Mouse (Mus musculus) hindbrain, embryonic 14.5 days (tissue): ENCODE data around the gene Fzd1. TPM values are rescaled to one million over a fixed set of nuclear protein-coding genes. Genes with fewer than 3 reads are reported as not detected.

ENCODE experiments used
- ATAC-seq: fragments of 200-750 bp; cut with Nextera tagmentation; 2 replicates; pipeline ENCODE4 v1.8.0; 2017; ENCODE audit warnings: moderate number of reproducible peaks, mild to moderate bottlenecking, moderate TSS enrichment, moderate library complexity; ENCODE audit not compliant: low FRiP score
- DNase-seq: peaks from one replicate; pipeline ENCODE4 v3.0.0-alpha.2; 2015; ENCODE audit warnings: low spot score
- H3K27ac ChIP-seq: fragments of 300-500 bp; sonication (generic); 2 replicates; pipeline ENCODE4 v1.5.1; 2014; ENCODE audit warnings: mild to moderate bottlenecking, moderate library complexity
- H3K27me3 ChIP-seq: fragments of 300-500 bp; sonication (generic); 2 replicates; pipeline ENCODE4 v1.6.1; 2014; ENCODE audit warnings: mild to moderate bottlenecking, low read length, mixed read lengths; ENCODE audit not compliant: control insufficient read depth, insufficient read depth
- H3K36me3 ChIP-seq: fragments of 300-500 bp; sonication (generic); replicated peaks from 2 replicates; pipeline ENCODE4 v1.6.1; 2014; ENCODE audit not compliant: control insufficient read depth, insufficient read depth
- H3K4me1 ChIP-seq: fragments of 300-500 bp; sonication (generic); replicated peaks from 2 replicates; pipeline ENCODE4 v1.6.1; 2014; ENCODE audit warnings: antibody characterized with exemption, low read length, mixed read lengths; ENCODE audit not compliant: control insufficient read depth, insufficient read depth
- H3K4me2 ChIP-seq: fragments of 300-500 bp; sonication (generic); replicated peaks from 2 replicates; pipeline ENCODE4 v1.6.1; 2014; ENCODE audit warnings: mild to moderate bottlenecking, moderate library complexity
- H3K4me3 ChIP-seq: fragments of 300-500 bp; sonication (generic); replicated peaks from 2 replicates; pipeline ENCODE4 v1.5.1; 2014; ENCODE audit warnings: mild to moderate bottlenecking, low read length
- H3K9ac ChIP-seq: fragments of 300-500 bp; sonication (generic); 2 replicates; pipeline ENCODE4 v1.6.1; 2014
- H3K9me3 ChIP-seq: fragments of 300-500 bp; sonication (generic); 2 replicates; pipeline ENCODE4 v1.6.1; 2016; ENCODE audit warnings: low read length; ENCODE audit not compliant: control insufficient read depth
- WGBS: fragments of 180-500 bp; shearing (Covaris S2); extraction: QIAGEN DNeasy Blood & Tissue Kit; methylation state at CpG from one replicate; pipeline ENCODE4 v1.1.7; 2014; 5-methylcytosine and 5-hydroxymethylcytosine counted together
- polyA plus RNA-seq: library from polyadenylated mRNA; unstranded; fragments of >200 nt; fragmentation: Nextera tagmentation; extraction: Ambion mirVana; gene quantifications from 2 replicates; pipeline ENCODE4 v1.2.1, GENCODE M21; 2014

Fzd1 gene
- polyA plus RNA-seq, 1 experiment from 2014 or later = 10.8 TPM

DNA sequence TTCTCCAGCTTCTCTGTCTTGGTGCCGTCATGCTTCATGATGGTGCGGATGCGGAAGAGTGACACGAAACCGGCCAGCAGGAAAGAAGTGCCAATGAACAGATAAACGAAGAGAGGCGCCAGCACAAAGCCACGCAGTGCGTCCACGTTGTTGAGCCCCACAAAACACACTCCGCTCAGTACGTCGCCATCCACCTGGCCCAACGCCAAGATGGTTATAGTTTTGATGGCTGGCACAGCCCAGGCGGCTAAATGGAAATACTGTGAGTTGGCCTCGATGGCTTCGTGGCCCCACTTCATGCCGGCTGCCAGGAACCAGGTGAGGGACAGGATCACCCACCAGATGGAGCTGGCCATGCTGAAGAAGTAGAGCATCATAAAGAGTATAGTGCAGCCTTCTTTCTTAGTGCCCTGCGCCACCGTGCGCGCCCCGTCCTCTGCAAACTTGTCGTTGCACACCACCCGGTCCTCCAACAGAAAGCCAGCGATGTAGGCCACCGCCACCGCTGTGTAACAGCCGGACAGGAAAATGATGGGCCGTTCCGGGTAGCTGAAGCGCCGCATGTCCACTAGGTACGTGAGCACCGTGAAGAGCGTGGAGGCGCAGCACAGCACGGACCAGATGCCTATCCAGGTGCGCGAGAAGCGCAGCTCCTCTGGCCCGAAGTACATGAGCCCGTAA, 1.7 kb downstream of the Fzd1 start:
- Histone ChIP-seq H3K36me3 (no peaks in the 10 kb centered on the region), H3K4me1 (peaks cover 19% of the 10 kb centered on the region), H3K27ac (peak overlapping the region; percentile 86), H3K9me3 (no peaks in the 10 kb centered on the region), H3K27me3 (peaks cover 10% of the 10 kb centered on the region; the same call in 1 of the 2 replicates), H3K4me3 (peak overlapping the region; percentile 79), H3K4me2 (peak overlapping the region; percentile 99), H3K9ac (peak overlapping the region; percentile 67)
- WGBS = 2% methylated on average over 43 of the region's 43 CpGs
- DNase-seq = no peak
- no peak for ATAC-seq

GRCm38 (mm10) chr5:4755326-4755725, 2.5 kb downstream of the Fzd1 start:
- H3K27ac ChIP-seq = peak overlapping the region; percentile 86; the same call in 1 of the 2 replicates
- peak overlapping the region; percentile 79 for H3K4me3 ChIP-seq
- DNase-seq (no peak), ATAC-seq (no peak)
- no peaks in the 10 kb centered on the region for H3K9me3 ChIP-seq
- H3K36me3 ChIP-seq = no peaks in the 10 kb centered on the region
- peak overlapping the region; percentile 67 for H3K9ac ChIP-seq
- WGBS = 32% methylated on average over 11 of the region's 11 CpGs
- peak overlapping the region; percentile 99 for H3K4me2 ChIP-seq
- peaks cover 10% of the 10 kb centered on the region; the same call in 1 of the 2 replicates for H3K27me3 ChIP-seq
- peaks cover 19% of the 10 kb centered on the region for H3K4me1 ChIP-seq

DNA sequence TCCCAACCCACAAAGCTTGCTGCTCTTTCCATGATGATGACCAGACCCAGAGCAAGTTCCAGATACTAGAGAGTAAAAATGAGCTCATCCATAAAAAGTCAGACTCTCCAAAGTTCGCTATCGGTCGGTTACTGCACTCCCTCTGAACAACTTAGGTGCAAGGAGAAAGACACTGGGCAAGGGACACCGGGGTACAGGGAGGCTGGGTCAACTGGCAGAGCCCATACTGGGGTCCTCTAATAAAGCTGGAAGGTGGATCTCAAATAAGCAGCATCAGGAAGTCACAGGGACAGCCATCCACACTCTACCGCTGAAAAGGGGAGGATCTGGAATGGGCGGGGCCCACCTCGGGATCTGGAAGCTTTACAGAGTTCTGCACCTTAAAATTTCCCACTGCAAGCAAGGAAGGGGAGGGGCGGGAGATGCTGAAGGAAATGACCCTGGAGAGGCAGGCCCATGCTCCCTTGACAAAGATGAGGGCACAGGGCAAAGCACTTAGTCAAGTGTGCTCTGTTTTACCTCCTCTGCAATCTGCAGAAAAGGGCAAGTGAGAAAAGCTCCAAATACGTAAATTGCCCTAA, 3.0 kb downstream of the Fzd1 start:
- Histone ChIP-seq H3K36me3 (no peaks in the 10 kb centered on the region), H3K27me3 (peaks cover 10% of the 10 kb centered on the region; the same call in 1 of the 2 replicates), H3K9me3 (no peaks in the 10 kb centered on the region), H3K4me1 (peaks cover 19% of the 10 kb centered on the region), H3K4me2 (peak overlapping the region; percentile 99), H3K27ac (no peak overlapping the region), H3K9ac (peak overlapping the region; percentile 67), H3K4me3 (peak overlapping the region; percentile 79)
- no peak for ATAC-seq
- no peak for DNase-seq
- 32% methylated on average over 9 of the region's 9 CpGs for WGBS

DNA sequence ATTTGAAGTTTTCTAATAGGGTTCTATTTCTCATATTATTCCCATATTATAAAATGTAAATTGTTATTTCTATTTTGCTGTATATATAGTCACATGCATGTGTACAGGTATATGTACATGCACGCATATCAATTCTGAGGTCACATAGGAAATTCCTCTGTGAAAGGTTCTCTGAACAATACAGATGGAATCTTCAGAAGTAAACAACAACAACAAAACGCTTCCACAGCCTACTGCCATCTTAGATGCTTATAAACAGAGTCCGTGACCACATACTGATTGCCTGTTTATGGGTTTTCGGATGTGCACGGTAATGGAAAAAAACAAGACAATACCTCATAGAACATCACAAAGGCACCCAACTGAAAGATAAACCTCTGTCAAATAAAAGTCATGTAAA, 4.7 kb downstream of the Fzd1 start:
- WGBS = 70% methylated on average over 5 of the region's 5 CpGs
- Histone ChIP-seq H3K9ac (no peak overlapping the region), H3K4me1 (peaks cover 16% of the 10 kb centered on the region), H3K27ac (no peak overlapping the region), H3K4me3 (peak overlapping the region; percentile 21), H3K36me3 (no peaks in the 10 kb centered on the region), H3K4me2 (peak overlapping the region; percentile 99), H3K27me3 (peaks cover 4% of the 10 kb centered on the region; the same call in 1 of the 2 replicates), H3K9me3 (no peaks in the 10 kb centered on the region)
- DNase-seq (no peak), ATAC-seq (no peak)

DNA sequence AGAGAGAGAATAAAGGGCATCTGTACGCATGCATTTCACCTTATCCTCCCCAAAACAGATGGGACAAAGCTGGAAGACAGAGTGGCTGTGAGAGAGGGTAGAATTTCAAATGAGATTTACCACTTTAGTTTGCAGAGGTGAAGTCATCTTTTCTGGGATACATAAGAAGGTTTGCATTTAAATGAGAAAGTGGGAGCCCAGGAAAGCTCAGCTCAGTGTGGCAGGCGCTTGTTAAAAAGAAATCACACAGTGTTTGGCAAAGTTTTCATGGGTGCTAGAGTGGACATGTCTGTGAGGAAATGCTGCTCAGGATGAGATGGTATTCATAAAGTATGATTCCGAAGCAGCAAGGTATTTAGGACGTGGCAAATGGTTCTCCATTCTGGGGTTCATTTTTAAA, 15.1 kb downstream of the Fzd1 start:
- Histone ChIP-seq H3K4me2 (no peak overlapping the region), H3K27me3 (no peaks in the 10 kb centered on the region), H3K9ac (no peak overlapping the region), H3K4me1 (peaks cover 10% of the 10 kb centered on the region), H3K9me3 (no peaks in the 10 kb centered on the region), H3K27ac (no peak overlapping the region), H3K4me3 (no peak overlapping the region), H3K36me3 (no peaks in the 10 kb centered on the region)
- WGBS = 65% methylated on average over 4 of the region's 4 CpGs
- ATAC-seq (no peak), DNase-seq (no peak)

- WGBS = 48% methylated on average over 6 of the region's 6 CpGs
- H3K4me2 ChIP-seq = no peak overlapping the region
- H3K27me3 ChIP-seq = no peaks in the 10 kb centered on the region
- ATAC-seq = no peak
- H3K4me3 ChIP-seq = no peak overlapping the region
- peaks cover 14% of the 10 kb centered on the region for H3K4me1 ChIP-seq
- H3K27ac ChIP-seq = no peak overlapping the region
- DNase-seq = no peak
- no peaks in the 10 kb centered on the region for H3K9me3 ChIP-seq
- no peak overlapping the region for H3K9ac ChIP-seq
- H3K36me3 ChIP-seq = no peaks in the 10 kb centered on the region
Observed at GRCm38 (mm10) chr5:4737013-4737412, 20.8 kb downstream of the Fzd1 start.

DNA sequence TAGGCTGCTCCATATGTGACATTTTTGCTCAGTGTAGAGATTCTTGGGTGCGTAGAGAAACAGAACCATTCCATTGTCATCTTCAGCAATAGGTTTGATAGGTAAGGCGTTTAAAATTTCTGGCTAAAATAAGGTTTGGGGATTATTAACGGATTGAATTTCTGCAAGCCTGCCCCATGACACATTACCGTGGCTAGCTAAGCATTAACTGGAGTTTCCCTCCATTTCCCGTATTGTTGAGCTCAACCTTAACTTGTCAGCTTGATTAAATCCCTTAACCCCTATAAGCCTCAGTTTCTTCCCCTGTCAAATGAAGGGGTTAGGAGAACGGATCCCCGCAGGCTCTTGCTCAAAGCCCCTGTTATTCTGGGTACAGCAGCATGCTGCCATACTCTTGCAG, 22.4 kb downstream of the Fzd1 start:
- Histone ChIP-seq H3K4me2 (no peak overlapping the region), H3K27ac (no peak overlapping the region), H3K4me3 (no peak overlapping the region), H3K4me1 (peaks cover 18% of the 10 kb centered on the region), H3K27me3 (no peaks in the 10 kb centered on the region), H3K9me3 (no peaks in the 10 kb centered on the region), H3K36me3 (no peaks in the 10 kb centered on the region), H3K9ac (no peak overlapping the region)
- no peak for DNase-seq
- 69% methylated on average over 7 of the region's 7 CpGs for WGBS
- ATAC-seq = no peak

- ATAC-seq (no peak), DNase-seq (no peak)
- Histone ChIP-seq H3K4me3 (no peak overlapping the region), H3K27me3 (no peaks in the 10 kb centered on the region), H3K9ac (no peak overlapping the region), H3K9me3 (no peaks in the 10 kb centered on the region), H3K27ac (no peak overlapping the region), H3K4me1 (peaks cover 18% of the 10 kb centered on the region), H3K36me3 (no peaks in the 10 kb centered on the region), H3K4me2 (no peak overlapping the region)
- 52% methylated on average over 4 of the region's 4 CpGs for WGBS
Observed at GRCm38 (mm10) chr5:4733239-4733638, 24.6 kb downstream of the Fzd1 start.

DNA sequence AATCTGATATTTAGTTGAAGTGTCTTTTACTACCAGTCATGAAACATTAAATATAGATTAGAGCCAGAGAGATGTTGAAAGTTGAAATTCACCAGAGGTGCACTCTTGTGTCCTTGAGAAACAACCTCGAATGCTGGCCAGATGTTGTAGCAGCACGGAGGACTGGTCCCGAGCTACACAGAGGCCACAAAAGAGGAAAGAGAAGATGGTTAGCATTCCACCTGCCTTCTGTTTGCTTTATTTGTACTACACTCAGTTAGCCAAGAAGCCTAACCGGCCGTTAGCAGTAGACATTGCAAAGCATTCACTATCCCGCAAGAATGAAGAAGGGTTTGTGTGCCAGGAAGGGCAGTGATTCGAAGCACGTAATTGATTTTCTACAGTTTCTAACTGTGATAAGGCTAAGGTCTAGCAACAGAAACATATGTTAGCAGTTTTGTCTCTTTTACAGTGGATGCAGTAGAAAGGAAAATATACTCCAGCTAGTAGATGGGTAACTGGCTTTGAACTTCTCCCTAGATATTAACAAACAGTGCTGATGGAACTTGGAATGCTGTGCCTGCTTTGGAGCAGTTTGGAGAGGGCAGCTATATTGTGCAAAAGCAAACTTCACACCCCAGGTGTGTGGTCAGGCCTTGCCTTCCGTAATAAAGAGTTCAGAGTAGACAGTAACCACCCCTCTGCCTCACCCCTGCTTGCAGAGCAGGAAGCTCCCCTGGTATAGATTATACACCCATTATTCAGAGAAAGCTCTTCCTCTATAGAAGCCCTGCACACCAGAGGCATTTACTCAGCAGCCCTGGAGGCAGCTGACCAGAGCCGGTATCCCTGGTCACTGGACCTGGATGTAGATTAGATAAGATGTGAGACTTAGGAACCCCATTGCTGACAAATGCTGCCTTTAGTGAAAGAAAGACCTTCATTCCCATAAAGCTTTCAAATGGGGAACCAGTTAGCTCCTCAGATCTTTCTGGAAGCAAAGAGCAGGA, 25.3 kb downstream of the Fzd1 start:
- WGBS = 32% methylated on average over 10 of the region's 10 CpGs
- H3K27ac ChIP-seq = no peak overlapping the region; the same call in 1 of the 2 replicates
- DNase-seq = no peak
- H3K36me3 ChIP-seq = no peaks in the 10 kb centered on the region
- no peak overlapping the region for H3K9ac ChIP-seq
- peak; percentile 34; the same call in 1 of the 2 replicates for ATAC-seq
- no peak overlapping the region for H3K4me3 ChIP-seq
- no peaks in the 10 kb centered on the region for H3K9me3 ChIP-seq
- no peak overlapping the region for H3K4me2 ChIP-seq
- peaks cover 18% of the 10 kb centered on the region for H3K4me1 ChIP-seq
- H3K27me3 ChIP-seq = no peaks in the 10 kb centered on the region
